Mouse (Mus musculus): ENCODE data around the gene Sidt2. TPM values are rescaled to one million over a fixed set of nuclear protein-coding genes. Genes with fewer than 3 reads are reported as not detected.

Sidt2 gene
- total and polyA plus RNA-seq, 2 experiments from 2014 or later, result 46.5 to 77.5 TPM

DNA sequence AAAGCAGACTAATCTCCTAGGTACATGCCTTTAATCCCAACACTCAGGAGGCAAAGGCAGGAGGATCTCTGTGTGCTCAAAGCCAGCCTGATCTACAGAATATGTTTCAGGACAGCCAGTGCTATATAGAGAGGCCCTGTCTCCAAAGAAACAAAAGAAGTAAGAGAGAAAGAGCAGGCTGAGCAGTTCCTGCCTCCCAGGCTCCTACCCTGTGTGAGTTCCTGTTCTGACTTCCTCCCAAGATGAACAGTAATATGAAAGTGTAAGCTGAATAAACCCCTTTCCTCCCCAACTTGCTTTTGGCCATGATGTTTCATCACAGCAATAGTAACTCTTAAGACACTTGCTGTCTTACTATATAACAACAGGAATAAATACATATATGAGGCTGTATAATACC lies 61.4 kb downstream of the Sidt2 start:
- DNase-seq (no peak), ATAC-seq (no peak)
- Histone ChIP-seq H3K27me3 (ENCODE audit: insufficient read depth, low read length) (no peaks in the 10 kb centered on the region), H3K9me3 (ENCODE audit: low read length) (no peaks in the 10 kb centered on the region), H3K9ac (no peak overlapping the region), H3K27ac (ENCODE audit: low read depth, low read length) (no peak overlapping the region), H3K36me3 (ENCODE audit: insufficient read depth) (peaks cover 76% of the 10 kb centered on the region), H3K4me2 (ENCODE audit: low read depth) (no peak overlapping the region), H3K4me3 (ENCODE audit: low read depth, low read length) (no peak overlapping the region), H3K4me1 (ENCODE audit: insufficient read depth) (no peaks in the 10 kb centered on the region)
- no peak for TF ChIP-seq CTCF (IDR thresholded peaks at IDR 0.05; ENCODE audit: low read depth)

Small RNAs within 50 kb of the gene (microRNA-seq; reads per million reads assigned to microRNA genes)
- gene Mir7087, result 0 to 0.24 reads per million in 2 experiments

Other genes with a start within 250 kb of the Sidt2 start
- gene Cep164, start 126.6 kb downstream of the Sidt2 start, total RNA-seq (2014; rRNA removed), result 16.3 and 22.0 TPM in 2 replicates
- gene Cep164, start 126.6 kb downstream of the Sidt2 start, polyA plus RNA-seq (2015; fragmentation: Nextera tagmentation; extraction: Ambion mirVana), result 7.3 and 10.4 TPM in 2 replicates
- 40.9 and 48.5 TPM in 2 replicates for gene Bace1, start 116.7 kb downstream of the Sidt2 start, total RNA-seq (2014; rRNA removed)
- gene Bace1, start 116.7 kb downstream of the Sidt2 start, polyA plus RNA-seq (2015; fragmentation: Nextera tagmentation; extraction: Ambion mirVana), result 25.1 and 39.1 TPM in 2 replicates
- gene Pcsk7, start 48.8 kb downstream of the Sidt2 start, total RNA-seq (2014; rRNA removed), result 32.5 and 33.8 TPM in 2 replicates
- 13.7 and 16.1 TPM in 2 replicates for gene Pcsk7, start 48.8 kb downstream of the Sidt2 start, polyA plus RNA-seq (2015; fragmentation: Nextera tagmentation; extraction: Ambion mirVana)
- 52.2 and 62.9 TPM in 2 replicates for gene Rnf214, start 48.3 kb downstream of the Sidt2 start, total RNA-seq (2014; rRNA removed)
- 53.8 and 73.5 TPM in 2 replicates for gene Rnf214, start 48.3 kb downstream of the Sidt2 start, polyA plus RNA-seq (2015; fragmentation: Nextera tagmentation; extraction: Ambion mirVana)
- 5.6 and 7.7 TPM in 2 replicates for gene Tagln, start 19.2 kb downstream of the Sidt2 start, total RNA-seq (2014; rRNA removed)
- gene Tagln, start 19.2 kb downstream of the Sidt2 start, polyA plus RNA-seq (2015; fragmentation: Nextera tagmentation; extraction: Ambion mirVana), result 3.5 and 3.7 TPM in 2 replicates
- gene Pafah1b2, start 57.4 kb upstream of the Sidt2 start, total RNA-seq (2014; rRNA removed), result 318 and 354 TPM in 2 replicates
- 222 and 258 TPM in 2 replicates for gene Pafah1b2, start 57.4 kb upstream of the Sidt2 start, polyA plus RNA-seq (2015; fragmentation: Nextera tagmentation; extraction: Ambion mirVana)
- 24.2 and 27.9 TPM in 2 replicates for gene Sik3, start 57.6 kb upstream of the Sidt2 start, total RNA-seq (2014; rRNA removed)
- gene Sik3, start 57.6 kb upstream of the Sidt2 start, polyA plus RNA-seq (2015; fragmentation: Nextera tagmentation; extraction: Ambion mirVana), result 8.4 and 9.3 TPM in 2 replicates